Mouse (Mus musculus): ENCODE measurements around the gene Ppp6r1. TPM values are rescaled to one million over a fixed set of nuclear protein-coding genes. Genes with fewer than 3 reads are reported as not detected.

The Ppp6r1 gene
- polyA plus RNA-seq, 1 experiment: 58.6 TPM

GRCm38 (mm10) chr7:4663742-4664141, 4.9 kb upstream of the Ppp6r1 start:
- no peak overlapping the region for H3K9ac ChIP-seq (ENCODE audit: low read depth, poor library complexity, severe bottlenecking)
- H3K4me1 ChIP-seq (ENCODE audit: control insufficient read depth, insufficient read depth, low read length): no peaks in the 10 kb centered on the region
- H3K9me3 ChIP-seq (replicated peaks; ENCODE audit: control insufficient read depth, insufficient read depth, low read length, poor library complexity, severe bottlenecking): no peaks in the 10 kb centered on the region
- peaks cover 2% of the 10 kb centered on the region; the same call in 1 of the 2 replicates for H3K36me3 ChIP-seq (ENCODE audit: control insufficient read depth, insufficient read depth, low read length, poor library complexity, severe bottlenecking)
- H3K4me3 ChIP-seq (ENCODE audit: low read depth, low read length): no peak overlapping the region
- no peaks in the 10 kb centered on the region for H3K27me3 ChIP-seq (ENCODE audit: control insufficient read depth, insufficient read depth, low read length, poor library complexity, severe bottlenecking)
- TF ChIP-seq POLR2A (IDR thresholded peaks at IDR 0.05; ENCODE audit: insufficient read depth, low read length) (no peak), CTCF (IDR thresholded peaks at IDR 0.05; ENCODE audit: low read depth, low read length) (no peak), EP300 (IDR thresholded peaks at IDR 0.05; ENCODE audit: insufficient read depth, low read depth, low read length) (no peak)
- H3K27ac ChIP-seq (ENCODE audit: insufficient read depth, low read length): no peak overlapping the region

- Histone ChIP-seq H3K9ac (ENCODE audit: low read depth, poor library complexity, severe bottlenecking) (no peak overlapping the region), H3K27ac (ENCODE audit: insufficient read depth, low read length) (no peak overlapping the region), H3K27me3 (ENCODE audit: control insufficient read depth, insufficient read depth, low read length, poor library complexity, severe bottlenecking) (no peaks in the 10 kb centered on the region), H3K9me3 (replicated peaks; ENCODE audit: control insufficient read depth, insufficient read depth, low read length, poor library complexity, severe bottlenecking) (no peaks in the 10 kb centered on the region), H3K4me1 (ENCODE audit: control insufficient read depth, insufficient read depth, low read length) (no peaks in the 10 kb centered on the region), H3K36me3 (ENCODE audit: control insufficient read depth, insufficient read depth, low read length, poor library complexity, severe bottlenecking) (peaks cover 2% of the 10 kb centered on the region; the same call in 1 of the 2 replicates), H3K4me3 (ENCODE audit: low read depth, low read length) (no peak overlapping the region)
- TF ChIP-seq EP300 (IDR thresholded peaks at IDR 0.05; ENCODE audit: insufficient read depth, low read depth, low read length): no peak
Observed at GRCm38 (mm10) chr7:4663179-4663578, 4.4 kb upstream of the Ppp6r1 start.

GRCm38 (mm10) chr7:4659911-4660443, 1.2 kb upstream of the Ppp6r1 start:
- H3K27me3 ChIP-seq (ENCODE audit: control insufficient read depth, insufficient read depth, low read length, poor library complexity, severe bottlenecking): no peaks in the 10 kb centered on the region
- H3K27ac ChIP-seq (ENCODE audit: insufficient read depth, low read length): no peak overlapping the region
- H3K4me1 ChIP-seq (ENCODE audit: control insufficient read depth, insufficient read depth, low read length): peaks cover 3% of the 10 kb centered on the region
- no peak for TF ChIP-seq CTCF (IDR thresholded peaks at IDR 0.05; ENCODE audit: low read depth, low read length)
- no peaks in the 10 kb centered on the region for H3K36me3 ChIP-seq (ENCODE audit: control insufficient read depth, insufficient read depth, low read length, poor library complexity, severe bottlenecking)
- no peaks in the 10 kb centered on the region for H3K9me3 ChIP-seq (replicated peaks; ENCODE audit: control insufficient read depth, insufficient read depth, low read length, poor library complexity, severe bottlenecking)
- peak overlapping the region; percentile 79 for H3K9ac ChIP-seq (ENCODE audit: low read depth, poor library complexity, severe bottlenecking)
- H3K4me3 ChIP-seq (ENCODE audit: low read depth, low read length): no peak overlapping the region

- H3K27me3 ChIP-seq (ENCODE audit: control insufficient read depth, insufficient read depth, low read length, poor library complexity, severe bottlenecking): no peaks in the 10 kb centered on the region
- peak overlapping the region; percentile 79 for H3K9ac ChIP-seq (ENCODE audit: low read depth, poor library complexity, severe bottlenecking)
- peak overlapping the region; percentile 86 for H3K4me3 ChIP-seq (ENCODE audit: low read depth, low read length)
- TF ChIP-seq CTCF (IDR thresholded peaks at IDR 0.05; ENCODE audit: low read depth, low read length): no peak
- no peak for TF ChIP-seq POLR2A (IDR thresholded peaks at IDR 0.05; ENCODE audit: insufficient read depth, low read length)
- TF ChIP-seq EP300 (IDR thresholded peaks at IDR 0.05; ENCODE audit: insufficient read depth, low read depth, low read length): no peak
- peaks cover 3% of the 10 kb centered on the region for H3K4me1 ChIP-seq (ENCODE audit: control insufficient read depth, insufficient read depth, low read length)
- no peaks in the 10 kb centered on the region for H3K9me3 ChIP-seq (replicated peaks; ENCODE audit: control insufficient read depth, insufficient read depth, low read length, poor library complexity, severe bottlenecking)
- H3K27ac ChIP-seq (ENCODE audit: insufficient read depth, low read length): no peak overlapping the region
- H3K36me3 ChIP-seq (ENCODE audit: control insufficient read depth, insufficient read depth, low read length, poor library complexity, severe bottlenecking): no peaks in the 10 kb centered on the region
Observed at GRCm38 (mm10) chr7:4658128-4658907, 501 bp downstream of the Ppp6r1 start.

- Histone ChIP-seq H3K4me1 (ENCODE audit: control insufficient read depth, insufficient read depth, low read length) (peaks cover 3% of the 10 kb centered on the region), H3K9me3 (replicated peaks; ENCODE audit: control insufficient read depth, insufficient read depth, low read length, poor library complexity, severe bottlenecking) (no peaks in the 10 kb centered on the region), H3K27me3 (ENCODE audit: control insufficient read depth, insufficient read depth, low read length, poor library complexity, severe bottlenecking) (no peaks in the 10 kb centered on the region), H3K9ac (ENCODE audit: low read depth, poor library complexity, severe bottlenecking) (peak overlapping the region; percentile 79), H3K36me3 (ENCODE audit: control insufficient read depth, insufficient read depth, low read length, poor library complexity, severe bottlenecking) (no peaks in the 10 kb centered on the region), H3K4me3 (ENCODE audit: low read depth, low read length) (peak overlapping the region; percentile 86), H3K27ac (ENCODE audit: insufficient read depth, low read length) (no peak overlapping the region)
- TF ChIP-seq POLR2A (IDR thresholded peaks at IDR 0.05; ENCODE audit: insufficient read depth, low read length): no peak
- no peak for TF ChIP-seq EP300 (IDR thresholded peaks at IDR 0.05; ENCODE audit: insufficient read depth, low read depth, low read length)
- no peak for TF ChIP-seq CTCF (IDR thresholded peaks at IDR 0.05; ENCODE audit: low read depth, low read length)
Observed at GRCm38 (mm10) chr7:4657521-4658127, 1.2 kb downstream of the Ppp6r1 start.

DNA sequence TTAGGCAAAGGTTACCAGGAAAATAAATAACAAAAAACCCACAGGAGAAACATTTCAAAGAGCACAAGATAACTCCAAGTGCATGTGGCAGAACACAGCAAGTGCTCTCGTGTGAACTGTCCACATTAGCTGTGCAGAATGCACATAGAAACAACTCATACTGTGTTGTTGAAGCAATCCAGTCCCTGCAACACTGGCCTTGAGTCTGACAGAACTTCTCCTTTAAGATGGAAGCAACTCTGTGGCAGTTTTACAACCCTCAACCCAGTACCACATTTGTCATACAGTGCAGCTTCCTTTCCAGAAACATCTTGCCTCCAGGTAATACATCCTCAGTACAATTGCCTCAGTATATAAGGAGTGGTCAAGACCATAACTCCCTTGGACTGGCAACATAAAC, 2.0 kb downstream of the Ppp6r1 start:
- no peak overlapping the region for H3K27ac ChIP-seq (ENCODE audit: insufficient read depth, low read length)
- no peaks in the 10 kb centered on the region; the same call in 1 of the 2 replicates for H3K36me3 ChIP-seq (ENCODE audit: control insufficient read depth, insufficient read depth, low read length, poor library complexity, severe bottlenecking)
- TF ChIP-seq POLR2A (IDR thresholded peaks at IDR 0.05; ENCODE audit: insufficient read depth, low read length): no peak
- TF ChIP-seq EP300 (IDR thresholded peaks at IDR 0.05; ENCODE audit: insufficient read depth, low read depth, low read length): no peak
- TF ChIP-seq CTCF (IDR thresholded peaks at IDR 0.05; ENCODE audit: low read depth, low read length): no peak
- H3K27me3 ChIP-seq (ENCODE audit: control insufficient read depth, insufficient read depth, low read length, poor library complexity, severe bottlenecking): no peaks in the 10 kb centered on the region
- no peaks in the 10 kb centered on the region for H3K9me3 ChIP-seq (replicated peaks; ENCODE audit: control insufficient read depth, insufficient read depth, low read length, poor library complexity, severe bottlenecking)
- peaks cover 3% of the 10 kb centered on the region for H3K4me1 ChIP-seq (ENCODE audit: control insufficient read depth, insufficient read depth, low read length)
- H3K9ac ChIP-seq (ENCODE audit: low read depth, poor library complexity, severe bottlenecking): no peak overlapping the region
- no peak overlapping the region for H3K4me3 ChIP-seq (ENCODE audit: low read depth, low read length)
